Mouse (Mus musculus) cerebellum, postnatal 10 days (tissue): ENCODE measurements around the gene Baiap2l1.

Experiments
- DNase-seq, 2 experiments: peaks; one replicate each; pipeline ENCODE4 v3.0.0; 2021; ENCODE audit warnings: mixed read lengths in 2 of 2

The Baiap2l1 gene

DNA sequence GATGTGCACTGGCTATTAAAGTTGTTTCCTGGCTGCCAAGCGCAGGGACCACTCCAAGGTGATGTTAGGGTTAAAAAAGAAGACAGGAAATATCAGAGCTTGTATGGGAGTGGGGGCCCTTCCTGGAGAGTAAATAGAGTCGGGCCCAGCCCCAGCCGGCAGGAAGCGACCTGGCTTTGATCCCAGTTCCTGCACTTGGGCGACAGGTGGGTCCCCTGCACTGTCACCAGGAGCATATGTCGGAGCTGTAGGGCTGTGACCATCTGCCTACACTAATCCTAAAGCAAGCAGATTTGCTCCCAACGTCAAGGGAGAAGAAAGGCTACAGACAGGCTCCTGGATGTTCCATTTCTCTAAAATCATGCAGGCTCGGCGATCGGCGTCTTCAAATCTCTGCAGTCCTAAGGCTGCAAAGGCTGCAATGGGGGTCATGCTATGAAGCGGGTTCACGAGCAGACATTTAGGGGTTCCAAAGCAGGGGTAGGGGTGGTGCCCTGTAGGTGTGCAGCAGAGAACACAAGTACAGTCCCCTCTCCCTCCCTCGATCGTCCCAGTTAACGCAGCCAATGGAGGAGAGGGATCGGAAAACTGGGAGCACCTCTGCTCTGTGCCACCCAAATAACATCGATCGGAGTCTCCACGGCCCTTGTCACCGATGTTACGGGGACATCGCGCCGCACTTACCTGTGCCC, 135.0 kb downstream of the Baiap2l1 start:
- DNase-seq, result peak; percentile 89 to 91

DNA sequence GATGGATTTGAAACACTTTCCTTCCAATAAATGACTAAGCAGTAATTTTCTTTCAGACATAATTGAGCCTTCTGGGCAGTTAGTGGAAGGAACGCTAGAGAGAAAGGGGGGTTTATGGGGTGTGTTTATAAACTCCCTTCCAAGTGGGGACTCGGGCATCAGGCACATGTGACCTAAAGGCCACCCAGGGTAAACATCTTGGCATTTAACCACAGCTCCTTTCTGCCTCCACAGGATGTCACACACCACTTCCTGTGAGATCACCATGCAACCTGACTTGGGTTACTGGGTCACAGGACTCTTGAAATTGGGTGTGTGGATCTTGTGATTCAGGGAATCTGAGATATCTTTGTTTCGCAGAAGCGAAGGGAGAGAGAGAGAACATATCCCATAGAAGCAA, 136.6 kb downstream of the Baiap2l1 start:
- DNase-seq, result no peak

DNA sequence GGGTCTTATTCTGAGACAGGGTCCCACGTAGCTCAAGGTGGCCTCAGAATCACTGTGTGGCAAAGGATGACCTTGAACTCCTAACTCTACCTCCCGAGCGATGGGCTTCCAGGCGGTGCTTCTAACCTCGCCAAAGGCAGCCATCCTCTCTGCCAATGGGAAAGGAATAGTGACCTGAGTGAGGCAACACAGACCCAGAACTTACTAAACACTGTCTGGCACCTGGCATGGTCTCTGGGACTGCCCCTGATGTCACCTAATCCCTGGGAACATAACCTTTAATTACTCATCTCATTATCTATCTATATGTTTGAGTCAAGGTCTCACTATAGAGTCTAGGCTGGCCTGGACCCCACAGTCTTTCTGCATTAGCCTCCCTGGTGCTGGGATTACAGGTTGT, 138.0 kb downstream of the Baiap2l1 start:
- no peak for DNase-seq

DNA sequence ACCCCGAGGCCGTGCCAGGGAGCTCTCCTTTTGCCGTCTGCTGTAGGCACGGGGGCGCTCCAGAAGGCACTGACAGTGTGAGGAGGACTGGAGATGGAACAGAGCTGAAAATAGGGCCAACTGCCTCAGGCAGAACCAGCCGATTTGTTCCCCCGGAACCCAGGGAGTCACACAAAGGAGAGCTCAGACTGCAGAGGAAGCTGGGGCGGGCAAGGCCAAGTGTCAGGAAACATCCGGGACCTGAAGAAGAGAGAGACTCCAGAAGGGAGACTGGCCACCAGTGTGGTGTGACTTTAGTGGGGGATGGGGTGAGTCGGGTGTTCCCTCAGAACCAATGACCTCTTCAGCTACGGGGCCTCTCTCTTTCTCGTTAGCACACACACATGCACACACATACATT, 138.6 kb downstream of the Baiap2l1 start:
- no peak for DNase-seq

DNA sequence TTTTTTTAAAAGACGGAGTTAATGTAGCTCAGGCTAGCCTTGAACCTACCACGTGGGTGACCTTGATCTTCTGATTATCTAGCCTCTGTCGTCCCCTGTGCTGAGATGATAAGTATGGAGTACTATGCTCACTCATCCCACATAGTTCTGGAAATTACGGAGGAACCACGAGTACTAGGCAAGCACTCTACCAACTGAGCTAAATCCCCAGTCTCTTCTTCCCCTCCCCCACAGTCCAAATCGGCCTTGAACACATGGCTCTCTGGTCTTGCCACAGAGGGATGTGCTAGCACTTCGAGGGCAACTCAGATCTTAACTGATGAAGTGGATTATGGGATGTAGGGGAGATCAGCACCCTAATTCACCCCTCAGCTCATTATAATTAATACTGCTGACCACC, 139.9 kb downstream of the Baiap2l1 start:
- no peak for DNase-seq

DNA sequence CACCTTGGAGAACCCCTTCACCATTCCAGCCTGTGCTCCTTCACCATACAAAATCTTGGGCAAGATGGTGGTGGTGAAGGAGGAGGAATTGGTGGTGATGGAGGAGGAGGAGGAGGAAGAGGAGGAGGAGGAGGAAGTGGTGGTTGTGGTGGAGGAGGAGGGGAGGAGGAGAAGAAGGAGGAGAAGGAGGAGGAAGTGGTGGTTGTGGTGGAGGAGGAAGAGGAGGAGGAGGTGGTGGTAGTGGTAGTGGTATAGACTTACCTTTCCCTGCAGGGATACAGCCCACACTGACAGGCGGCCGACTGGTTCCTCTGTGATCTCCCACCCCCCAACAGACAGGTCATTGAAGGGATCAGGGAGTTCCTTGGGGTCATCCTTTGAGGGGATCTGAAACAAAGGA, 141.9 kb downstream of the Baiap2l1 start:
- DNase-seq, result no peak
